Comparison of ENCODE assay signal across 24 mouse cellular contexts in genomic region chr5:53110225-53110624, GRCm38 (mm10).
DNase-seq lines count a peak whose midpoint lies in the region; ATAC-seq lines count a peak whose summit lies in the region.
"Had no signal": no experiment of that assay in that cellular context is flagged by ENCODE, and none has a peak within 500 bp of the region (broad histone marks: within the 10 kb centered on the region; RNA-seq: fewer than 3 reads in every experiment).

No protein-coding gene starts in this region.

- H3K4me2 ChIP-seq in kidney, embryonic 16.5 days (replicated peaks; ENCODE audit: low read depth, low read length): no peak overlapping the region
- no peak overlapping the region for H3K4me2 ChIP-seq in stomach, embryonic 15.5 days
- H3K4me2 ChIP-seq: heart, embryonic 11.5 days; hindbrain, embryonic 13.5 days; limb, embryonic 12.5 days; liver, embryonic 12.5 days had no signal

- peaks cover 5% of the 10 kb centered on the region for H3K9me3 ChIP-seq in kidney, embryonic 16.5 days (ENCODE audit: low read length)
- H3K9me3 ChIP-seq in stomach, embryonic 15.5 days: no peaks in the 10 kb centered on the region

- peak; percentile 60; the same call in 1 of the 2 replicates for ATAC-seq in kidney, embryonic 16.5 days (ENCODE audit: low FRiP score, low TSS enrichment)
- ATAC-seq in stomach, embryonic 15.5 days (ENCODE audit: insufficient read depth, low FRiP score, low read depth): peak; percentile 33; the same call in 1 of the 2 replicates
- ATAC-seq: activated CD4-positive, CD25-positive, alpha-beta regulatory T cell, adult 4 months; forebrain, postnatal 0 days; liver, embryonic 12.5 days; Patski had no signal

- H3K4me1 ChIP-seq in kidney, embryonic 16.5 days (ENCODE audit: insufficient read depth, low read length): peaks cover 36% of the 10 kb centered on the region
- 0 out of 2 replicates have a peak, but pooled peaks cover 3% of the 10 kb centered on the region for H3K4me1 ChIP-seq in stomach, embryonic 15.5 days
- H3K4me1 ChIP-seq: liver, embryonic 12.5 days had no signal

- H3K27ac ChIP-seq in kidney, embryonic 16.5 days (ENCODE audit: low read length): peak overlapping the region; percentile 82
- H3K27ac ChIP-seq in stomach, embryonic 15.5 days: no peak overlapping the region
- H3K27ac ChIP-seq: hindbrain, embryonic 13.5 days; limb, embryonic 12.5 days; liver, embryonic 12.5 days had no signal

- peak; percentile 19 for DNase-seq in cerebellum, adult 9-10 months
- no peak for DNase-seq in cerebellum, postnatal 14 days
- peak; percentile 76 for DNase-seq in kidney, adult 11 months
- no peak for DNase-seq in heart, adult 8-10 months (ENCODE audit: low spot score)
- DNase-seq in thymus, postnatal 25 days: no peak
- DNase-seq in ovary, postnatal 36 days (ENCODE audit: low spot score): no peak
- DNase-seq: adrenal gland, postnatal 14 days; cerebellum, postnatal 25 days; embryo, embryonic 11 days; forebrain, postnatal 0 days; heart, postnatal 10 days; layer of hippocampus, adult 9-11 months; lung, adult 2 months; lung, postnatal 36 days; right cerebral cortex, adult 18-20 months; spleen, adult 18-20 months had no signal

- H3K4me3 ChIP-seq in kidney, embryonic 16.5 days (ENCODE audit: low read length): no peak overlapping the region
- no peak overlapping the region for H3K4me3 ChIP-seq in stomach, embryonic 15.5 days (replicated peaks)
- H3K4me3 ChIP-seq: hindbrain, embryonic 13.5 days; limb, embryonic 12.5 days; liver, embryonic 12.5 days had no signal

- WGBS in kidney, embryonic 16.5 days: 62% methylated on average over 4 of the region's 4 CpGs
- WGBS in stomach, embryonic 15.5 days: 51% methylated on average over 4 of the region's 4 CpGs

- H3K36me3 ChIP-seq in kidney, embryonic 16.5 days (ENCODE audit: insufficient read depth, low read length): peaks cover 12% of the 10 kb centered on the region; the same call in 1 of the 2 replicates
- no peaks in the 10 kb centered on the region for H3K36me3 ChIP-seq in stomach, embryonic 15.5 days
- H3K36me3 ChIP-seq: limb, embryonic 12.5 days; liver, embryonic 12.5 days had no signal

- H3K27me3 ChIP-seq in kidney, embryonic 16.5 days (ENCODE audit: insufficient read depth, low read length): no peaks in the 10 kb centered on the region
- no peaks in the 10 kb centered on the region for H3K27me3 ChIP-seq in stomach, embryonic 15.5 days (replicated peaks)
- H3K27me3 ChIP-seq: hindbrain, embryonic 13.5 days; limb, embryonic 12.5 days; liver, embryonic 12.5 days; Patski had no signal

- no peak overlapping the region for H3K9ac ChIP-seq in kidney, embryonic 16.5 days (replicated peaks; ENCODE audit: low read length)
- H3K9ac ChIP-seq in stomach, embryonic 15.5 days: no peak overlapping the region
- H3K9ac ChIP-seq: forebrain, postnatal 0 days; hindbrain, embryonic 13.5 days; limb, embryonic 12.5 days; liver, embryonic 12.5 days had no signal

Comparison
In these comparisons a context has a peak if more than half of its experiments do, and no peak if none do; other contexts are left out.
1. DNase-seq: peak in cerebellum, adult 9-10 months (single experiment) and kidney, adult 11 months (single experiment); none in cerebellum, postnatal 14 days (0 of 2), heart, adult 8-10 months (single experiment), thymus, postnatal 25 days (single experiment) and ovary, postnatal 36 days (single experiment).